Mouse (Mus musculus) gastrocnemius, adult 18-20 months (tissue): ENCODE results near the gene Svopl. TPM values are rescaled to one million over a fixed set of nuclear protein-coding genes. Genes with fewer than 3 reads are reported as not detected.
A peak's percentile ranks its signal among the peaks of the same experiment; 100 is the strongest.

ENCODE experiments used
- DNase-seq: peaks from one replicate; pipeline ENCODE4 v3.0.0; 2021; ENCODE audit warnings: low spot score
- long read RNA-seq, 2 experiments: library from polyadenylated mRNA; stranded (forward); transcript quantifications; one replicate each; pipeline ENCODE4 v2.0.0; 2021
- total RNA-seq, 2 experiments: library from RNA; stranded (reverse); gene quantifications; 2 replicates each; pipeline ENCODE4 v1.2.3; 2021

The Svopl gene
- total RNA-seq: not detected
- long read RNA-seq, experiment 1: 0 reads
- long read RNA-seq, experiment 2: 0 reads

- DNase-seq: no peak
Measured at GRCm38 (mm10) chr6:38046838-38047237, at the start of gene Svopl. Gene Svopl, minus strand, starts transcription at chr6:38046996.

- no peak for DNase-seq
Measured at GRCm38 (mm10) chr6:38094701-38095100, 47.9 kb upstream of the Svopl start.

- DNase-seq: no peak
Measured at GRCm38 (mm10) chr6:38092539-38092938, 45.7 kb upstream of the Svopl start.

GRCm38 (mm10) chr6:38087242-38088026, 40.6 kb upstream of the Svopl start:
- DNase-seq: no peak

- no peak for DNase-seq
Measured at GRCm38 (mm10) chr6:38083204-38083603, 36.4 kb upstream of the Svopl start.

GRCm38 (mm10) chr6:38081727-38082341, 35.0 kb upstream of the Svopl start:
- peak; percentile 7 for DNase-seq

GRCm38 (mm10) chr6:38080364-38080763, 33.6 kb upstream of the Svopl start:
- no peak for DNase-seq

GRCm38 (mm10) chr6:38073592-38073991, 26.8 kb upstream of the Svopl start:
- DNase-seq: no peak

- no peak for DNase-seq
Measured at GRCm38 (mm10) chr6:38072137-38072796, 25.5 kb upstream of the Svopl start.

- no peak for DNase-seq
Measured at GRCm38 (mm10) chr6:38071256-38071655, 24.5 kb upstream of the Svopl start.

GRCm38 (mm10) chr6:38066215-38066614, 19.4 kb upstream of the Svopl start:
- DNase-seq: peak; percentile 50

GRCm38 (mm10) chr6:38065501-38066122, 18.8 kb upstream of the Svopl start:
- DNase-seq: no peak

GRCm38 (mm10) chr6:38065122-38065500, 18.3 kb upstream of the Svopl start:
- no peak for DNase-seq

GRCm38 (mm10) chr6:38064621-38065020, 17.8 kb upstream of the Svopl start:
- DNase-seq: no peak

GRCm38 (mm10) chr6:38058805-38059204, 12.0 kb upstream of the Svopl start:
- DNase-seq: no peak

GRCm38 (mm10) chr6:38055471-38056330, 8.9 kb upstream of the Svopl start:
- no peak for DNase-seq

- no peak for DNase-seq
Measured at GRCm38 (mm10) chr6:38049601-38050000, 2.8 kb upstream of the Svopl start.

GRCm38 (mm10) chr6:38048800-38049561, 2.2 kb upstream of the Svopl start:
- no peak for DNase-seq

GRCm38 (mm10) chr6:38048003-38048402, 1.2 kb upstream of the Svopl start:
- peak; percentile 5 for DNase-seq
